Mouse (Mus musculus) embryonic fibroblast, embryonic 13.5 days (primary cell): ENCODE measurements around the gene Gm10188. TPM values are rescaled to one million over a fixed set of nuclear protein-coding genes. Genes with fewer than 3 reads are reported as not detected.

Source experiments
- H3K27ac ChIP-seq: 2 replicates; pipeline ENCODE4 v1.5.1; 2012; ENCODE audit warnings: low read length, control low read depth, inconsistent platforms; ENCODE audit not compliant: insufficient read depth
- H3K4me1 ChIP-seq: 2 replicates; pipeline ENCODE4 v1.6.1; 2011; ENCODE audit warnings: low read length; ENCODE audit not compliant: control insufficient read depth, insufficient read depth
- H3K4me3 ChIP-seq: 2 replicates; pipeline ENCODE4 v1.5.1; 2011; ENCODE audit warnings: mild to moderate bottlenecking, control low read depth, low read length; ENCODE audit not compliant: insufficient read depth
- CTCF ChIP-seq: IDR thresholded peaks from 2 replicates; pipeline ENCODE4 v1.5.1; 2011; ENCODE audit warnings: mild to moderate bottlenecking, control low read depth, low read length, moderate library complexity, borderline replicate concordance; ENCODE audit not compliant: insufficient read depth
- POLR2A ChIP-seq: IDR thresholded peaks from 2 replicates; pipeline ENCODE4 v1.6.1; 2011; ENCODE audit warnings: low read depth, mild to moderate bottlenecking, control low read depth, low read length, moderate library complexity
- polyA plus RNA-seq: library from polyadenylated mRNA; stranded (reverse); fragments of >200 nt; gene quantifications from 2 replicates; pipeline ENCODE4 v1.2.4, GENCODE M21; 2011; ENCODE audit warnings: low read depth; ENCODE audit not compliant: missing spikeins, insufficient read length

Gene Gm10188
- polyA plus RNA-seq, 1 experiment: not detected

DNA sequence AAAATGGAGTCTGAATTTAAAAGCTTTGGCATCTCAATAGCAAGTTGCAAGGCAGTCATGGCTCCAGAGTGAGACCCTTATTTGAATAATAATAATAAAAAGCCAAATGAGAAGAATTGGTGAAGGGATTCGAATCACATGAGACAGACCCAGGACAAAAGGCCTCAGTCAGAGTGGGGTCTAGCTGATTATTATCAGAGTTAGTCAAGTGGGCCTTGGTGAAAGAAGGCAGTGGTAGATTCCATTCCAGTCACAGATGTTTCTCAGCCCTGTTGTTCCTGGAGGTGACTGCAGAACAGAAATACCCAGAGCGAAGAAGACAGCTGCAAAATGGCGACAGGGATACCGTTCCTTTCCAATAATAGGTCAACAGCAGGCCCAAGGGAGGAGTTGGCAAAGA, 34.1 kb upstream of the Gm10188 start:
- Histone ChIP-seq H3K4me1 (peaks cover 8% of the 10 kb centered on the region), H3K27ac (no peak overlapping the region), H3K4me3 (no peak overlapping the region)
- TF ChIP-seq CTCF (no peak), POLR2A (no peak)

- TF ChIP-seq POLR2A: no peak
- TF ChIP-seq CTCF: no peak
- Histone ChIP-seq H3K27ac (no peak overlapping the region), H3K4me3 (no peak overlapping the region), H3K4me1 (0 out of 2 replicates have a peak, but pooled peaks cover 2% of the 10 kb centered on the region)
Measured at GRCm38 (mm10) chr1:132261058-132261457, 31.5 kb upstream of the Gm10188 start.

- 0 out of 2 replicates have a peak, but pooled peaks cover 2% of the 10 kb centered on the region for H3K4me1 ChIP-seq
- H3K27ac ChIP-seq: no peak overlapping the region
- no peak for TF ChIP-seq CTCF
- TF ChIP-seq POLR2A: no peak
- no peak overlapping the region for H3K4me3 ChIP-seq
Measured at GRCm38 (mm10) chr1:132260331-132260730, 30.8 kb upstream of the Gm10188 start.

- Histone ChIP-seq H3K4me3 (no peak overlapping the region), H3K4me1 (no peaks in the 10 kb centered on the region), H3K27ac (no peak overlapping the region)
- no peak for TF ChIP-seq POLR2A
- 0 out of 2 replicates have a peak, but pooled peaks have one; percentile 15 for TF ChIP-seq CTCF
Measured at GRCm38 (mm10) chr1:132254467-132254866, 24.9 kb upstream of the Gm10188 start.

DNA sequence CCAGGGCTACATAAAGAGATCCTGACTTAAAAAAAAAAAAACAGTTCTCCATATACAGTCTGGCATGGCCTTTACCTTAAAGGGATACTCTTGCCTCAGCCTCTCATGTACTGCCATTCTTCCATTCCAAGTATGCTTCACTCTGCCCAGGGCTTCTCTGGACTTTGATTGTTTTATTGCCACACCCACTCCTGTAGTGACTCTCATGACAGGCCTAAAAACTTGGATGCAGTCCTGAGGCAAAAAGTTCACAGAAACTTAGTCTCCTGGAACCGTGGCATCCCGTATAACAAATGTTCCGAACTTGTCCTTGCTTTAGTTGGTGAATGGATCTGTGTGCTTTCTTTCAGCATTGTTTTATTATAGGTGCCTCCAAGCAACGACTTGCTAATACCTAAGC, 17.1 kb upstream of the Gm10188 start:
- no peak for TF ChIP-seq POLR2A
- no peak for TF ChIP-seq CTCF
- H3K4me3 ChIP-seq: no peak overlapping the region
- no peak overlapping the region for H3K27ac ChIP-seq
- H3K4me1 ChIP-seq: no peaks in the 10 kb centered on the region

- no peak for TF ChIP-seq POLR2A
- no peak for TF ChIP-seq CTCF
- Histone ChIP-seq H3K4me3 (no peak overlapping the region), H3K27ac (no peak overlapping the region)
Measured at GRCm38 (mm10) chr1:132246137-132246536, 16.6 kb upstream of the Gm10188 start.

DNA sequence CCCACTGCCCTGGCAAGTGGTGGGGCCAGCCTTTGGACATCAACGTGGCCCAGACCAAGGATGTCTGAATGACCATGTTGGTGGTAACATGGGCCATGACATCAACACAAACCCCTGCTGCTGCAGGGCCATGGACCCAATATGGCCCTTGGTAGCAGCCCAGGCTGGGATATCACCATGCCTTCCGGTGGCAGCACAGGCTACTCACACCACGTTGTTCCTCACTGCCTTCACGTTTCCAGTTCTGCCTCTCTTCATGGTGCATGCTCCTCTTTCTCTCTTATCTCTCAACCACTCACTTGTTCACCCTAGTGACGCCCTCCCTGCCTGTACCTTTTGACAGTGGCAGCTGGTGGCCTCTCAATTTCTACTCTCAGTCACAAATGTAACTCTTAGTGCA, 15.4 kb upstream of the Gm10188 start:
- no peak for TF ChIP-seq CTCF
- TF ChIP-seq POLR2A: no peak
- H3K4me1 ChIP-seq: no peaks in the 10 kb centered on the region
- H3K4me3 ChIP-seq: no peak overlapping the region
- H3K27ac ChIP-seq: no peak overlapping the region

More at GRCm38 (mm10) chr1:132246137-132246536, 16.6 kb upstream of the Gm10188 start:
- no peaks in the 10 kb centered on the region for H3K4me1 ChIP-seq

DNA sequence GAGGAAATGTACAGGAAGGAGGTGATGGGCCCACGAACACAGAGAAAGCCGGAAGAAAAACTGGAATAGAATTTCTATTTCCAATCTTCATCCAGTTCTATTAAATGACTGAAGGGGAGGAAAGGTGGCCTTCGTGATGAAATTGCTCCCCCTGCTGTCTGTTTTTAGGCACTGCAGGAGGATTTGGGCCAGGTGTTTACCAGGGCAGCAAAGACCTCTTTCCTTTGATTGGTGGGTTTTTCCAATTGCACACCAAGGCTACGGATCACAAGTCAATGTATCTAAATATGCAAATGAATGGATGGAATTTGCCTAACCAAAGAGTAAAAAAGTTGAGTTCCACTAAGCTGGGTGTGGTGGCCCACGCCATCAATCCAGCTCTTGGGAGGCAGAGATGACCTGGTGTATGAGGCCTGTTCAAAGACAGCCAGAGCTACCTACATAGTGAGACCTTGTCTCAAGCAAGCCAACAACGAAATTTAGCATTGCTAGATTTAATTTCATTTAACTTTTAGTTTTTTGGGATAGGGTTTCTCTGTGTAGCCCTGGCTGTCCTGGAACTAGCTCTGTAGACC, 8.1 kb upstream of the Gm10188 start:
- no peak overlapping the region for H3K4me3 ChIP-seq
- H3K27ac ChIP-seq: no peak overlapping the region
- TF ChIP-seq CTCF (peak; percentile 58; the same call in 1 of the 2 replicates), POLR2A (no peak)
- H3K4me1 ChIP-seq: peaks cover 7% of the 10 kb centered on the region; the same call in 1 of the 2 replicates

GRCm38 (mm10) chr1:132234757-132235273, 5.2 kb upstream of the Gm10188 start:
- peaks cover 7% of the 10 kb centered on the region; the same call in 1 of the 2 replicates for H3K4me1 ChIP-seq
- H3K4me3 ChIP-seq: no peak overlapping the region
- TF ChIP-seq CTCF (no peak), POLR2A (no peak)
- no peak overlapping the region for H3K27ac ChIP-seq

- Histone ChIP-seq H3K27ac (no peak overlapping the region), H3K4me3 (no peak overlapping the region), H3K4me1 (peaks cover 7% of the 10 kb centered on the region; the same call in 1 of the 2 replicates)
- peak; percentile 21; the same call in 1 of the 2 replicates for TF ChIP-seq CTCF
- TF ChIP-seq POLR2A: no peak
Measured at GRCm38 (mm10) chr1:132233566-132233965, 4.0 kb upstream of the Gm10188 start.
